Mouse (Mus musculus) liver, embryonic 14.5 days (tissue): ENCODE measurements around the gene Gm7075. TPM values are rescaled to one million over a fixed set of nuclear protein-coding genes. Genes with fewer than 3 reads are reported as not detected.

Experiments
- ATAC-seq: fragments of 200-750 bp; cut with Nextera tagmentation; 2 replicates; pipeline ENCODE4 v1.8.0; 2017; ENCODE audit warnings: moderate number of reproducible peaks, mild to moderate bottlenecking, moderate library complexity; ENCODE audit not compliant: insufficient read depth
- DNase-seq, 3 experiments: peaks; one replicate each; pipeline ENCODE4 v3.0.0-alpha.2; 2012 to 2013; ENCODE audit warnings: low read depth in 3 of 3, low spot score in 3 of 3
- H3K27ac ChIP-seq: fragments of 300-500 bp; sonication (generic); 2 replicates; pipeline ENCODE4 v1.5.1; 2014; ENCODE audit warnings: moderate library complexity, mild to moderate bottlenecking, control low read depth, inconsistent platforms
- H3K27me3 ChIP-seq: fragments of 300-500 bp; sonication (generic); 2 replicates; pipeline ENCODE4 v1.6.1; 2014; ENCODE audit warnings: mild to moderate bottlenecking, low read length, moderate library complexity; ENCODE audit not compliant: control insufficient read depth, insufficient read depth
- H3K36me3 ChIP-seq: fragments of 300-500 bp; sonication (generic); replicated peaks from 2 replicates; pipeline ENCODE4 v1.6.1; 2014; ENCODE audit warnings: low read depth; ENCODE audit not compliant: control insufficient read depth, insufficient read depth
- H3K4me1 ChIP-seq, 2 experiments: fragments of 200-500 bp in 1 of 2; fragments of 300-500 bp in 1 of 2; sonication (generic) in 1 of 2; replicated peaks; 2 replicates each; pipeline ENCODE4 v1.6.1; 2012 to 2014; ENCODE audit warnings: antibody characterized with exemption in 1 of 2, inconsistent platforms in 1 of 2, low read length in 1 of 2; ENCODE audit not compliant: control insufficient read depth in 2 of 2, insufficient read depth in 2 of 2
- H3K4me2 ChIP-seq: fragments of 300-500 bp; sonication (generic); 2 replicates; pipeline ENCODE4 v1.6.1; 2014; ENCODE audit warnings: low read depth, mild to moderate bottlenecking, control low read depth, moderate library complexity
- H3K4me3 ChIP-seq, 2 experiments: fragments of 200-500 bp in 1 of 2; fragments of 300-500 bp in 1 of 2; sonication (generic) in 1 of 2; 2 replicates each; pipeline ENCODE4 v1.5.1; 2012 to 2014; ENCODE audit warnings: low read depth in 2 of 2, low read length in 2 of 2, mild to moderate bottlenecking in 2 of 2, control low read depth in 1 of 2, inconsistent platforms in 1 of 2, moderate library complexity in 1 of 2; ENCODE audit not compliant: insufficient read depth in 1 of 2
- H3K9ac ChIP-seq: fragments of 300-500 bp; sonication (generic); replicated peaks from 2 replicates; pipeline ENCODE4 v1.6.1; 2014; ENCODE audit warnings: mild to moderate bottlenecking, control low read depth, moderate library complexity
- H3K9me3 ChIP-seq: fragments of 300-500 bp; sonication (generic); 2 replicates; pipeline ENCODE4 v1.6.1; 2016; ENCODE audit warnings: low read length, mixed read lengths; ENCODE audit not compliant: control insufficient read depth
- CTCF ChIP-seq: IDR thresholded peaks from 2 replicates; pipeline ENCODE4 v1.5.1; 2016; ENCODE audit warnings: antibody characterized with exemption, low read depth, control low read depth
- EP300 ChIP-seq: IDR thresholded peaks from 2 replicates; pipeline ENCODE4 v1.6.1; 2016; ENCODE audit warnings: antibody characterized with exemption, low read depth
- WGBS: fragments of 180-500 bp; shearing (Covaris S2); extraction: QIAGEN DNeasy Blood & Tissue Kit; methylation state at CpG from one replicate; pipeline ENCODE4 v1.1.7; 2014; ENCODE audit not compliant: insufficient replicate concordance; 5-methylcytosine and 5-hydroxymethylcytosine counted together
- polyA plus RNA-seq, 2 experiments: library from polyadenylated mRNA; depleted of rRNA in 1 of 2; stranded (reverse) in 1 of 2; unstranded in 1 of 2; fragments of >200 nt; fragmentation: Nextera tagmentation in 1 of 2; extraction: Ambion mirVana in 1 of 2; gene quantifications; 2 replicates each; pipeline versions ENCODE4 v1.2.1 to v1.2.3; 2012 to 2014

Gm7075 gene
- polyA plus RNA-seq (2012; rRNA removed) (0.34 TPM in 1 of 2 replicates, not detected in the other), polyA plus RNA-seq (2014; fragmentation: Nextera tagmentation; extraction: Ambion mirVana) (not detected in 2 replicates)

DNA sequence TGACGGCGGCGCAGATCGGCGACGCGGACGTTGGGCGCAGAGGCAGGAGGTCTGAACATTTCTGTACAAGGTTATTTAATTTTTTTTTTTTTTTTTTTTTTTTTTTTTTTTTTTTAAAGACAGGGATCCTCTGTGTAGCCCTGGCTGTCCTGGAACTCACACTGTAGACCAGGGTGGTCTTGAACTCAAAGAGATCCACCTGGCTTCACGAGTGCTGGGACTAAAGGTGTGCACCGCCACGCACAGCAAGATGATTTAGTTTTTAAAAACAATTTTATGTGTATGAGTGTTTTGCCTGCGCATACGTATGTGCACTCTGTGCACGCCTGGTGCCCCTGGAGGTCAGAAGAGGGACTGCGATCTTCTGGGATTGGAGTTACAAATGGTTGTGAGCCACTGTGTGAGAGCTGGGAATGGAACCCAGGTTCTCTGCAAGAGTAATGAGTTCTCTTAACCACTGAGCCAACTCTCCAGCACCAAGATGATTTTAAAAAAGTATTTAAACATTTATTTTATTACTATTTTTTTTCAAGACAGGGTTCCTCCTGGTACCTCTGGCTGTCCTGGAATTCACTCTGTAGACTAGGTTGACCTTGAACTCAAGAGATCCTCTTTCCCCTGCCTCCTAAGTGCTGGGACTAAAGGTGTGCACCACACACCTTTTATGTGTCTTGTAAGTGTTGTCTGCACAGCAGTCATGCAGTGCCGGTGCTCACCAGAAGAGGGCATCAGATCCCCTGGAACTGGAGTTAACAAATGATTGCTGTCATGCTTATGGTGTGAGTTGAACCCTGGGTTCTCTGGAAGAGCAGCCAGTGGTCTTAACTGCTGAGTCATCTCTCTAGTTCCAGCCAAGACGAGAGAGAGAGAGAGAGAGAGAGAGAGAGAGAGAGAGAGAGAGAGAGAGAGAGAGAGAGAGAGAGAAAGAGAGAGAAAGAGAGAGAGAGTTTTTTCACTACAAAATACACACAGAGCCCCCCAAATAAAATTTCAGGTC lies at the start of gene Gm7075:
TSS of gene Gm7075 (minus strand) at position 51 of the 997 bp plus-strand sequence.
- WGBS = 79% methylated on average over 18 of the region's 18 CpGs
- H3K9me3 ChIP-seq = no peaks in the 10 kb centered on the region
- TF ChIP-seq EP300 (no peak), CTCF (peak; percentile 89)
- H3K9ac ChIP-seq = no peak within 1 kb of the TSS
- H3K27ac ChIP-seq = no peak within 1 kb of the TSS
- H3K4me1 ChIP-seq = peaks cover 12 to 15% of the 10 kb centered on the region in 2 experiments
- H3K4me2 ChIP-seq = no peak within 1 kb of the TSS
- H3K27me3 ChIP-seq = no peaks in the 10 kb centered on the region
- no peak within 1 kb of the TSS for H3K4me3 ChIP-seq
- DNase-seq (peak in 2 of 3 experiments; percentile 48 to 54), ATAC-seq (no peak; the same call in 1 of the 2 replicates)
- H3K36me3 ChIP-seq = no peaks in the 10 kb centered on the region

DNA sequence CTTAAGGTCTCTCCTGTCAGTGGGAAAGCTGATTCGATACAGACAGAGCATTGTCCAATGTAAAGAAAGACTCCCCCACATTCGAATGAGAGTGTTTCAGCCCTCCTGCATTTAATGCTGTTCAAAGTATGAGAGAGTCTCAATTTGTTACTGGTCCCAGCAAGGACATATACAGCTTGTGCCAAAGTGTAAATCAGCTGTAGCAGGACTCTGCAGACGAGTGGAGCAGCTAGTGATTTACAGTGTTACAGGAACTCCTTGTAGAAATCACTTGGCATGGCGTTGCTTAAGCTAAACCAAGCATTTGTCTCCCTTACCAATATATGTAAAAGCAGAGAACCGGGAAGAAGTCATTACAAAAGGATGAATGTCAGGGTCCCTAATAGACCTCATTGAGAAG lies 39.3 kb upstream of the Gm7075 start:
- TF ChIP-seq EP300 = no peak
- TF ChIP-seq CTCF = no peak

DNA sequence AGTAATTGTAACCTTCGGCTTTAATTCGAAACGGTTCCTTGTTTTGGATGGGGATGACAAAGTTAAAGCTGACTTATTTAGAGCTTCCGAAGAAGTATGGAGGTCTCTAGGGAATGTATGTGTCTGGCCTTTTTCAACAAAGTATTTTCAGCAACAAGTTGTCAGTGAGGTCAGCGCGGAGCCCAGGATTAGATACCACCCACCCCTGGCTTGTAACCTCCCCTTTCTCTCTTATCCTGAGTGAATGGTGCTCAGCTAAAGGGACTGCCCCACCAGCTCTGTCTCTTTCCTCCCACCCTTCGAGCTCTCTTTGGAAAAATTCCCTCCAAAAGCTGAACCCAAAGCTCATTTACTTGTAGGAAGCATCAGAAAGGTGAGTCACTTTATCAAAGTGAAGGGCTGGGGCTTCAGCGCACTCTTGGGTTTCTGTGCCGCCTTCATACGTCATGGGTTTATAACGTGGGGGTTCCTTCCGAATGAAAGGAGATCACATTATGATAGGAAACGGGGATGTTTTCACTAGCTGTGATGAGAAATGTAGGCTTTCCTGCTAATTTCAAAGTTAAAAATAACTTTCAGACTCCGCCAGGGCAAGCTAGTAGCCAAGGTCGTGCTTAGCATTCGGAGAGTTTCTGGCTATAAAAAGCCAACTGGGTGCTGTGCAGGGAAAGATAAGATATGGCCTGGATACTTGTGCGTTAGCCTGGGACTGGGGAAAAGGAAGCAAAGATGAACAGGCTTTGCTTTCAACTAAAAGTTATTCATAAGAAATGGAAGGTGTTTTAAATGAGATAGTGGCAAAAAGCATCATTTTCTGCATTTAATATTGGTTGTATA lies 35.9 kb upstream of the Gm7075 start:
- no peak overlapping the region for H3K4me2 ChIP-seq
- H3K27ac ChIP-seq = no peak overlapping the region
- H3K9ac ChIP-seq = no peak overlapping the region
- H3K27me3 ChIP-seq = no peaks in the 10 kb centered on the region
- ATAC-seq = no peak
- no peak overlapping the region for H3K4me3 ChIP-seq
- H3K36me3 ChIP-seq = no peaks in the 10 kb centered on the region
- WGBS = 52% methylated on average over 17 of the region's 17 CpGs
- H3K9me3 ChIP-seq = no peaks in the 10 kb centered on the region
- no peak for TF ChIP-seq CTCF
- TF ChIP-seq EP300 = no peak
- H3K4me1 ChIP-seq = no peaks in the 10 kb centered on the region
- DNase-seq = no peak

More for the DNA sequence above, 39.3 kb upstream of the Gm7075 start:
- 56% methylated on average over 5 of the region's 5 CpGs for WGBS
- no peak overlapping the region for H3K27ac ChIP-seq
- DNase-seq = no peak
- no peaks in the 10 kb centered on the region for H3K9me3 ChIP-seq
- no peak overlapping the region for H3K4me2 ChIP-seq
- no peak overlapping the region for H3K9ac ChIP-seq
- H3K36me3 ChIP-seq = no peaks in the 10 kb centered on the region
- H3K27me3 ChIP-seq = no peaks in the 10 kb centered on the region
- H3K4me1 ChIP-seq = no peaks in the 10 kb centered on the region
- no peak overlapping the region for H3K4me3 ChIP-seq
- no peak for ATAC-seq

DNA sequence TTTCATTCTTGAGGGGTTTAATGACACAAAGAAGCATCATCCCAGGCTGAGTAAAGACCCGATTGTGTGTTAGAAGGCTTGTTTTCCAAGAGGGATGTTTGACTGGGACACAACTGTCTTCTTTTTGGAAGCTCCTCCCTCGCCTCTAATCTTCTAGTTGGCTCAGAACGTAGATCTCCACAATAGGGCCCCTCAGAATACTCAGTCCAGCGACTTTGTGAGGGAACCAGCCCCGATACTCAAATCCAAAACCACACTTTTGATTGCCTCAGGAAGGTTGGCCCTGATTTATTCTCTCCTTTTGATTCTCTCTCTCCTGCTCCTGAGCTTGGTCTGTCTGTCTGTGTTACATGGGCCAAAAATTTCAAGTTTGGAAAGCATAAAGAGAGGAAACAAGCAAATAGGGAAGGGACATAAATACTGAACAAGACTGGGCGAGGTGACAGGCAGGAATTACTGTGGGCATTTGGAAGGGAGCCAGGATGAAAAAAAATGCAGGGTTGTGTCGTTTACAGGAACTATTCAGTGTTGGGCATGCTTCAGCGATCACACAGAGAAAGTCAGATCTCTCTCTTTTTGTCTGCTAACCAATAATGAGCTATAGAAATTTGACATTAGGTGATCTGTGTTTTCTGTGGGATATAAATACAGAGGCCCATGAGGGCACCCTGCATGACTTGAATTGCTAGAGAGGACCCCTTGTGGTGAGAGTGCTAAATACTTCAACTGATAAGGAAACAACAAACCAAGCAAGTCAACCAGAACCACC lies 33.7 kb upstream of the Gm7075 start:
- Histone ChIP-seq H3K9me3 (no peaks in the 10 kb centered on the region), H3K4me1 (no peaks in the 10 kb centered on the region), H3K27ac (no peak overlapping the region), H3K4me3 (no peak overlapping the region), H3K27me3 (no peaks in the 10 kb centered on the region), H3K36me3 (no peaks in the 10 kb centered on the region), H3K9ac (no peak overlapping the region), H3K4me2 (no peak overlapping the region)
- DNase-seq (no peak), ATAC-seq (no peak)
- WGBS = 45% methylated on average over 8 of the region's 8 CpGs
- TF ChIP-seq EP300 (no peak), CTCF (no peak)
